Mouse (Mus musculus) right cerebral cortex, postnatal 10 days (tissue): Measurements from ENCODE around the gene Cntnap1.

Experiments used
- DNase-seq, 2 experiments: peaks; one replicate each; pipeline ENCODE4 v3.0.0; 2021; ENCODE audit warnings: low spot score in 2 of 2

The Cntnap1 gene

GRCm38 (mm10) chr11:101182771-101183517, 12.6 kb downstream of the Cntnap1 start:
- DNase-seq, result no peak

DNA sequence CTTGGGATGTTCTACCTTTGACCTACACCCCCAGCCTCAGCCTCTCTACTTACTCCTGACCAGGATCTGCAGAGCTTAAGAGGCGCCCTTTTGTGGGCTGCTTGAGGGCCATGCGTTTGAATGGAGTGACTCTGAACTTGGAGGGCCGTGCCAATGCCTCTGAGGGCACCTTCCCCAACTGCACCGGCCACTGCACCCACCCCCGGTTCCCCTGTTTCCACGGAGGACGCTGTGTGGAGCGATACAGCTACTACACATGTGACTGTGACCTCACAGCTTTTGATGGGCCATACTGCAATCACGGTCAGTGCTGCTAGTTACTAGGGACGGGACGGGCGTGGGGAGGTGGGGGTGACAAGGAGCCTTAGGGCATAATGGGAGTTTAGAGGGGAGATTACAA, 14.7 kb downstream of the Cntnap1 start:
- no peak for DNase-seq

GRCm38 (mm10) chr11:101185441-101185840, 15.1 kb downstream of the Cntnap1 start:
- no peak for DNase-seq

DNA sequence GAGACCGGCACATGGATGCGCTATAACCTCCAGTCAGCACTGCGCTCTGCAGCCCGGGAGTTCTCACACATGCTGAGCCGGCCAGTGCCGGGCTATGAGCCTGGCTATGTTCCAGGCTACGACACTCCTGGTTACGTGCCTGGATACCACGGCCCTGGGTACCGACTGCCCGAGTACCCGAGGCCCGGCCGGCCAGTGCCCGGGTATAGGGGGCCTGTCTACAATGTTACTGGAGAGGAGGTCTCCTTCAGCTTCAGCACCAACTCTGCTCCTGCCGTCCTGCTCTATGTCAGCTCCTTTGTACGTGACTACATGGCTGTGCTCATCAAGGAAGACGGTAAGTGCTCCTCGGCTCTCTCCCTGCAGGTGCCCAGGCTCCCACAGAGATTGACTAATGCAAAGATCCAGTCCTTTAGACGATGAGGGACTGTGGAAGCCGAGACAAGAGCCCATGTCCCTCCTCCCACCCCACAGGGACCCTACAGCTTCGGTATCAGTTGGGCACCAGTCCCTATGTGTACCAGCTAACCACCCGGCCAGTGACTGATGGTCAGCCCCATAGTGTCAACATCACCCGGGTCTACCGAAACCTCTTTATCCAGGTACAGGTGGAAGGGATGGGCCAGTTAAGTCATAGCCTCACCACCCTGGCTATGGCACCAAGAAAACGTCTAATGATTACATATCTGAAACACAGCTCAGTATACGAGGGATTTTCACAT, 16.4 kb downstream of the Cntnap1 start:
- DNase-seq, result no peak

GRCm38 (mm10) chr11:101187541-101187940, 17.2 kb downstream of the Cntnap1 start:
- DNase-seq, result no peak

DNA sequence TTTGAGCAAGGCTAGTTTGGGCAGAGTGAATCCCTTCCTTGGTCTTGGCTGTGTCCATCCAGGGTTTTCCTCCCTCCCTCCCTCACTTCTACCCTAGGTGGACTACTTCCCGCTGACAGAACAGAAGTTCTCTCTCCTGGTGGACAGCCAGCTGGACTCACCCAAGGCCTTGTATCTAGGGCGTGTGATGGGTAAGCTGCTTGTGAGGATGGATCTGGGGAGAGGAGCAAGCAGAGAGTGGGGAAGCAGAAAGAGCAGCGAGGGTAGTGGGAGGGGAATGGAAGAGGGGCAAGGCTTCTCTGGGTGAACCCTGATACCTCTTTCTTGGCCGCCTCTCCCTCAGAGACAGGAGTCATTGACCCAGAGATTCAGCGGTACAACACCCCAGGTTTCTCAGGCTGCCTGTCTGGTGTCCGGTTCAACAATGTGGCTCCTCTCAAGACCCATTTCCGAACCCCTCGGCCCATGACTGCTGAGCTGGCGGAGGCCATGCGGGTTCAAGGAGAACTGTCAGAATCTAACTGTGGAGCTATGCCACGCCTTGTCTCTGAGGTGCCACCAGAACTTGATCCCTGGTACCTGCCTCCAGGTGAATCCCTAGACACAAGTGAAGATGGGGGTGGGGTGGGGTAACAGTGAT, 18.0 kb downstream of the Cntnap1 start:
- DNase-seq, result no peak

GRCm38 (mm10) chr11:101189495-101190180, 19.3 kb downstream of the Cntnap1 start:
- peak; percentile 75 to 82 for DNase-seq

GRCm38 (mm10) chr11:101190181-101190912, 20.0 kb downstream of the Cntnap1 start:
- DNase-seq, result no peak

GRCm38 (mm10) chr11:101190913-101191907, 20.9 kb downstream of the Cntnap1 start:
- DNase-seq, result peak in 1 of 2 experiments; percentile 33

DNA sequence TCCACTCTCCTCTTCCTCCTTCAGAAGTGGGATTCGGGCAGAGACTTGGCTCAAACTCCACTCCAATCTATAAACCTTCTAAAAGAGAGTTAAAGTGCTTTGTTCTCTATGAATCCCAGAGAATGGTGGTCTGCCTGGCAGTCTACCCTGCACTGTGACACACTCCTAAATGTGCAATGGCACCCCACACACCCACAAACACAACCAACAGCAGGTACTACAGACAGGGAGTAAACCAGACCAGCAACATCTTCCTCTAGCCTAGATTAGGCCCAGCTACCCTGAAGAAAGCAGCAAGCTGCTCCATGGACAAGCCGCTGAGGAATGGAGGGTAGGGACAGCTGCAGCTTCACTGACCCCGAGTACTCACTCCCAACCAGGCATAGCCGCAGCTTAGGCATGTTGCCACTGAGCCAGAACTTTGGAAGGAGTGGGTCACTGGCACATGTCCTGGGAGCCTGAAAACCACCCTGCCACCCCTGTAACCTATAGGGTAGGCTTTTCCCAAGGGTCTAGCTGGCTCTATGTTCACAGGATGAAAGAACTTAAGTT, 21.7 kb downstream of the Cntnap1 start:
- no peak for DNase-seq

GRCm38 (mm10) chr11:101192646-101193045, 22.3 kb downstream of the Cntnap1 start:
- no peak for DNase-seq

DNA sequence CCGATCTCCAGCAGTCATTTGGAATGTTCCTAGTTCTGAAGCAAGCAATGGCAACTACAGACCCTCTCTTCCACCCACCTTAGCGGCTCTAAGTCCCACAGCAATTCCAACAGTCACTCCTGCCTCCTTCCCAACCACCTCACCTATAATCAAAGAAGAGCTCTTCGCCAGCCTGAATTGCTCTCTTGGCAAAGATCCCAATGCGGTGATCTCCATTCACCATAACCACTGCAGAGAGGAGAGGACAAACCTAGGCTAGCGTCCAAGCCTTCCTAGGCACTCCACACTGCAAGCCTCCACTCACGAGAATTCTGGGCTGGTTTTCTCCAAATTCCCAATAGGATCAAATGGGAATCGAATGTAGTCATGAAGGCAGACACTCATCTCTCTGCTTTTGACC, 22.8 kb downstream of the Cntnap1 start:
- DNase-seq, result no peak

GRCm38 (mm10) chr11:101194137-101194536, 23.8 kb downstream of the Cntnap1 start:
- DNase-seq, result no peak

GRCm38 (mm10) chr11:101194643-101195042, 24.3 kb downstream of the Cntnap1 start:
- DNase-seq, result no peak

DNA sequence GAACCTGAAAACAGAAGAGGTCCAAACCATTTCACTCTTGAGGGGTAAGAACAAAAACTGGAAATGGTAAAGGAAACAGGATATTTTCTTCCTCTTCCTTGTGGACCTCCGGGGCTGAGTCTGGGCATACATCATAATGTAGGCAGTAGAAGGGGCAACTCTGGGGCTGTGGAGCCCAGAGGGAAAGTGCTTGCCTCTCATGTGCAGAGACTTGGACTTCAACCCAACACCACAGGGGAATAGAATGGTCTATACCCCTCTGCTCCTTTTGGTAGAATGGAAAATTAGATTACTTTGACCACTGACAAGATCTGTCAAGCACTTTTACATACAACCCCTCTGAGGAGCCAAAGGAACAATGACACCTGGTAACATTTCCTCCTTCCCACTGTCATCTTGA, 24.8 kb downstream of the Cntnap1 start:
- DNase-seq, result no peak

DNA sequence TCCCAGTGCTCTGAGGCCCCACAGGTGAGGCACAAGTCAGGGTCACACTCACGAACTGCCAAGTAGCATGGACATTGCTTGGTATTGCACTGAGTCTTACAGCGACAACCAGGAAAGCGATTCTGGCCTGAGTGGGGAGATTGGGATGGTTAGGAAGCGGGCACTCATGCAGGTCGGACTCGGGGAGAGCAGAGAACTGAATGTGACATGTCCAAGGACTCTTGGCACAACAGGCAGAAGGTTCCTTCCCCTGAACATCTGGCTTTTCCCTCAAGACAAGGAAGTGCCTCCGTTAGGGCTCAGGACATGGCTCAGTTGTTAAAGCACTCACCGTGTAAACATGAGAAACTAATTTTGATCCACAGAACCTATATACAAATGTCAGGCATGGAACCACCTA, 25.2 kb downstream of the Cntnap1 start:
- no peak for DNase-seq

DNA sequence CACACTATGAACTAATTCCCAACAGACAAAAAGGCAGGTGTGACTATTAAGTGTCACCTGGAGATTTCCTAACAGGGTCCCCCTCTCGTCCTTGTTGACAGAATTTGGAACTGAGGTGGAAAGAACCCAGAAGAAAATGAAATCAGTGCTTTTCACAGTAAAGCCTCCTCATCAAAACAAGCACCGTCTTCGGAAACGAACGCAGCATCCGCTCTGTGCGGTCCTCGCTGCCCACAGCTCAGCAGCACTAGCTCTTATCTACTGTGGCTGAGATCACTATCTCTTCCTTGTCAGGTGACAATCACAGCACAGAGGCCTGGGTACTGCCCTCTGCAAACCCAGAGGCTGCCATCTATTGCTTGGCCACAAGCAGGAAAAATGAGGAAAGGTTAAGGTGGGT, 25.9 kb downstream of the Cntnap1 start:
- no peak for DNase-seq

DNA sequence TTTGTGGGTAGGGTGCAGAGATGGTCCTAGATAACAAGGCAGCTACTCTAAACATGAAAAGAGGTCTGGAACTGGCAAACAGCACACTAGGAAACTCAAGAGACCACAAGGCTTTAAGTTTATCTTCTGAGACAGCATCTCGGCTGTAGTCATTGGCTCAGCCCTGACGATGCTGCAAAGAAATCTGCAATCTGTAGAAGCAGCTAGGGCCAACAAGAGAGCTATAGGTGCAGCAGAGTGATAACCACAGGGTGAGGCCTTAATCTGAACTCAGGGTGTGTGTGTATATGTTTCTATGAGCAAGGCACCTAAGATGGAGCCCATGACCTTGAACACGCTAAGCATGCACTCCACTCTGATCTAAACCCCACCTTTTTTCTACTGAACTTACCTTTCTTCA, 29.2 kb downstream of the Cntnap1 start:
- no peak for DNase-seq

- peak in 1 of 2 experiments; percentile 72 for DNase-seq
Observed at GRCm38 (mm10) chr11:101200986-101201385, 30.7 kb downstream of the Cntnap1 start.

DNA sequence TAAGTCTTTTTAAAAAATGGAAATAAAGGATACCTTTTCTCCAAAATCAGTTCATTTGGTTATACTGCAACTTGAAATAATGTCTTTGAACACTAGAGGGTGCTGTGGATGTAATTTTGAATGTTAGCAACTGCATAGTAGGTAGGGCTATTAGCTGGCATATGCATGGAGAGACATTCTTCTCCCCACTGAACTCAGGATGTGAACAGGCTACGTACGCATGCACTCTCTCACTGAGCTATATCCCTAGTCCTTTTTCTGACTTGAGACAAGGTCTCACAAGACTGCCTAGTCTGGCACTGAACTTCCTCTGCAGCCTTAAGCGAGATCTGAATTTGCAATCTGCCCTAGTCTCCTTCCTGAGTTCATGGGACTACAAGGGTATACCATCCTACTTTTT, 41.6 kb downstream of the Cntnap1 start:
- no peak for DNase-seq
